Mouse (Mus musculus) hindbrain, embryonic 11.5 days (tissue): ENCODE measurements around the gene Sbk1. TPM values are rescaled to one million over a fixed set of nuclear protein-coding genes. Genes with fewer than 3 reads are reported as not detected.
A peak's percentile ranks its signal among the peaks of the same experiment; 100 is the strongest.

Experiments used
- ATAC-seq: fragments of 200-750 bp; cut with Nextera tagmentation; 2 replicates; pipeline ENCODE4 v1.8.0; 2017; ENCODE audit warnings: mild to moderate bottlenecking, moderate TSS enrichment, moderate library complexity; ENCODE audit not compliant: low FRiP score
- DNase-seq: peaks from one replicate; pipeline ENCODE4 v3.0.0-alpha.2; 2015; ENCODE audit warnings: low spot score
- H3K27ac ChIP-seq: fragments of 300-500 bp; sonication (generic); 2 replicates; pipeline ENCODE4 v1.5.1; 2014; ENCODE audit warnings: mild to moderate bottlenecking, low read depth, low read length
- H3K27me3 ChIP-seq: fragments of 300-500 bp; sonication (generic); 2 replicates; pipeline ENCODE4 v1.6.1; 2014; ENCODE audit warnings: mild to moderate bottlenecking, low read length, moderate library complexity, mixed read lengths; ENCODE audit not compliant: control insufficient read depth, insufficient read depth
- H3K36me3 ChIP-seq: fragments of 300-500 bp; sonication (generic); 2 replicates; pipeline ENCODE4 v1.6.1; 2014; ENCODE audit warnings: mild to moderate bottlenecking, low read length, moderate library complexity, mixed read lengths; ENCODE audit not compliant: control insufficient read depth, insufficient read depth
- H3K4me1 ChIP-seq: fragments of 300-500 bp; sonication (generic); replicated peaks from 2 replicates; pipeline ENCODE4 v1.6.1; 2014; ENCODE audit warnings: low read length, mixed read lengths; ENCODE audit not compliant: control insufficient read depth, insufficient read depth
- H3K4me2 ChIP-seq: fragments of 300-500 bp; sonication (generic); replicated peaks from 2 replicates; pipeline ENCODE4 v1.6.1; 2014; ENCODE audit warnings: mild to moderate bottlenecking, low read depth, low read length
- H3K4me3 ChIP-seq: fragments of 300-500 bp; sonication (generic); 2 replicates; pipeline ENCODE4 v1.5.1; 2014; ENCODE audit warnings: low read depth, low read length
- H3K9ac ChIP-seq: fragments of 300-500 bp; sonication (generic); 2 replicates; pipeline ENCODE4 v1.6.1; 2014; ENCODE audit warnings: low read depth, low read length
- H3K9me3 ChIP-seq: fragments of 300-500 bp; sonication (generic); 2 replicates; pipeline ENCODE4 v1.6.1; 2016; ENCODE audit warnings: low read length; ENCODE audit not compliant: control insufficient read depth
- WGBS: fragments of 180-500 bp; shearing (Covaris S2); extraction: QIAGEN DNeasy Blood & Tissue Kit; methylation state at CpG from one replicate; pipeline ENCODE4 v1.1.7; 2014; 5-methylcytosine and 5-hydroxymethylcytosine counted together
- polyA plus RNA-seq: library from polyadenylated mRNA; unstranded; fragments of >200 nt; fragmentation: Nextera tagmentation; extraction: Ambion mirVana; gene quantifications from 2 replicates; pipeline ENCODE4 v1.2.1, GENCODE M21; 2014

The Sbk1 gene
- polyA plus RNA-seq, 1 experiment from 2014 or later = 137 TPM

GRCm38 (mm10) chr7:126288104-126288497, 15.7 kb downstream of the Sbk1 start:
- no peak overlapping the region for H3K4me3 ChIP-seq
- no peak overlapping the region for H3K4me2 ChIP-seq
- DNase-seq (no peak), ATAC-seq (no peak)
- peak overlapping the region; percentile 42; the same call in 1 of the 2 replicates for H3K27ac ChIP-seq
- H3K9me3 ChIP-seq = no peaks in the 10 kb centered on the region
- no peak overlapping the region for H3K9ac ChIP-seq
- peaks cover 7% of the 10 kb centered on the region for H3K4me1 ChIP-seq
- no peaks in the 10 kb centered on the region for H3K27me3 ChIP-seq
- peaks cover 17% of the 10 kb centered on the region for H3K36me3 ChIP-seq
- whole genome bisulfite sequencing = 79% methylated on average over 2 of the region's 2 CpGs

DNA sequence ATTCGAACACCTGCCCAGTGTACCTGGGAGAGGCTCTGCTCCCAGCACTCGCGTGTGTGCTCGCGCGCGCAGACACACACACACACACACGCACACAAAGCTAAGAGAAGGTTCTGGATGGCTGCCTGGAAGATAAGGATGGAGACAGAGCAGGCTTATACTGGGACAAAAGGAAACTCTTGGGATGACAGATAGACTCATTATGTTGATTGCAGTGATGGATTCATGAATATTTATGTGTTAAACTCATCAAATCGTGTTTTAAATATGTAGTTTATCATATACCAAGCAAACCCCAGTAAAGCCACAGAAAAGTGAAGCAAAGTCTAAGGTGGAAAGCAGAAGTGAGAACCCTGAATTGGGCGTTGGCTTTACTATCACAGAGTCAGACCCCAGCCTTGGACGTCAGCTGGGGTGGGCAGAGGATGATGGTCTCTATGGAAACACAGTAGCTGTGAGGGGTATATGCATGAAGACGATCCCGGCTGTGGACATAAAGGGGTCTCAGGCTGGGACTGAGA, 16.2 kb downstream of the Sbk1 start:
- no peak overlapping the region for H3K9ac ChIP-seq
- no peak overlapping the region for H3K4me2 ChIP-seq
- peak; percentile 15; the same call in 1 of the 2 replicates for ATAC-seq

DNA sequence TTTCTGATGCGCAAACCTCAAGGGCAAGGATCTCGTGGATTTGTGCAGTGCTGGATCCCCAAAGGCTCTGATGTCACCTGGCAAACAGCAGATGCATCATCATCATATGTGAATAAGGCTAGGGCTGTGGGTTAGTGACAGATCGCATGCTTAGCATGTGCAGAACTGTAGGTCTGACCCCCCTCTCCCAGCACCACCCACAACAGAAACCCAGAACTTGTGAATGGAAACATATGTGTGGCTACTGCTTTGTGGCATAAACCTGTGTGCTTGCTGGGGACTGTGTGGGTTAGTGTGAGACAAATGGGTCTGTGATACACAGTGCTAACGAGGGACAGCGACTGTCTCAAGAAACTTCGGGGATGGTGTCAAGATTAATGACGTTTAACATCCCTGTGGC, 17.0 kb downstream of the Sbk1 start:
- no peak overlapping the region for H3K27ac ChIP-seq
- ATAC-seq = no peak
- H3K4me3 ChIP-seq = no peak overlapping the region
- H3K36me3 ChIP-seq = peaks cover 20% of the 10 kb centered on the region
- H3K4me1 ChIP-seq = peaks cover 7% of the 10 kb centered on the region
- no peaks in the 10 kb centered on the region for H3K27me3 ChIP-seq
- no peak overlapping the region for H3K4me2 ChIP-seq
- no peaks in the 10 kb centered on the region for H3K9me3 ChIP-seq
- no peak overlapping the region for H3K9ac ChIP-seq
- 71% methylated on average over 7 of the region's 7 CpGs for WGBS
- no peak for DNase-seq

More for the DNA sequence above, 16.2 kb downstream of the Sbk1 start:
- WGBS = 71% methylated on average over 13 of the region's 13 CpGs
- Histone ChIP-seq H3K27me3 (no peaks in the 10 kb centered on the region), H3K27ac (peak overlapping the region; percentile 42; the same call in 1 of the 2 replicates), H3K4me1 (peaks cover 7% of the 10 kb centered on the region), H3K4me3 (no peak overlapping the region), H3K36me3 (peaks cover 17% of the 10 kb centered on the region), H3K9me3 (no peaks in the 10 kb centered on the region)
- DNase-seq = no peak

DNA sequence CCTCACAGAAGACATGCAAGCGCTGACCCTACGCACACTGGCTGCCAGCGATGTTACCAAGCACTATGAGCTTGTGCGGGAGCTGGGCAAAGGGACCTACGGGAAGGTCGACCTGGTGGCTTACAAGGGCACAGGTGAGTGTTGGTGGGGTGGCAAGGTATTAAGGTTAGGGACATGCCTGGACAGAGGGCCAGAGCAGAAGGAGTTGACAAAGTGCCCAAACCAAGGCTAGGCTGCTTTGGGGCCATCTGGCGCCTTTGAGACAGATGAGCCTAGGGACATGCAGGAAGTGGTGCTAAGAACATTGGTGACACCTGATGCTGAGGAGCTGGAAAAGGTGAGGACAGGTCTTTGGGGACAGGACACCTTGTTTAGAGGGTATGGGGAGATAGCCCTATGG, 17.5 kb downstream of the Sbk1 start:
- Histone ChIP-seq H3K4me3 (no peak overlapping the region), H3K4me2 (no peak overlapping the region), H3K36me3 (peaks cover 20% of the 10 kb centered on the region), H3K9ac (no peak overlapping the region), H3K9me3 (no peaks in the 10 kb centered on the region), H3K27ac (no peak overlapping the region), H3K4me1 (peaks cover 5% of the 10 kb centered on the region), H3K27me3 (no peaks in the 10 kb centered on the region)
- DNase-seq = no peak
- no peak for ATAC-seq
- 97% methylated on average over 7 of the region's 7 CpGs for WGBS

DNA sequence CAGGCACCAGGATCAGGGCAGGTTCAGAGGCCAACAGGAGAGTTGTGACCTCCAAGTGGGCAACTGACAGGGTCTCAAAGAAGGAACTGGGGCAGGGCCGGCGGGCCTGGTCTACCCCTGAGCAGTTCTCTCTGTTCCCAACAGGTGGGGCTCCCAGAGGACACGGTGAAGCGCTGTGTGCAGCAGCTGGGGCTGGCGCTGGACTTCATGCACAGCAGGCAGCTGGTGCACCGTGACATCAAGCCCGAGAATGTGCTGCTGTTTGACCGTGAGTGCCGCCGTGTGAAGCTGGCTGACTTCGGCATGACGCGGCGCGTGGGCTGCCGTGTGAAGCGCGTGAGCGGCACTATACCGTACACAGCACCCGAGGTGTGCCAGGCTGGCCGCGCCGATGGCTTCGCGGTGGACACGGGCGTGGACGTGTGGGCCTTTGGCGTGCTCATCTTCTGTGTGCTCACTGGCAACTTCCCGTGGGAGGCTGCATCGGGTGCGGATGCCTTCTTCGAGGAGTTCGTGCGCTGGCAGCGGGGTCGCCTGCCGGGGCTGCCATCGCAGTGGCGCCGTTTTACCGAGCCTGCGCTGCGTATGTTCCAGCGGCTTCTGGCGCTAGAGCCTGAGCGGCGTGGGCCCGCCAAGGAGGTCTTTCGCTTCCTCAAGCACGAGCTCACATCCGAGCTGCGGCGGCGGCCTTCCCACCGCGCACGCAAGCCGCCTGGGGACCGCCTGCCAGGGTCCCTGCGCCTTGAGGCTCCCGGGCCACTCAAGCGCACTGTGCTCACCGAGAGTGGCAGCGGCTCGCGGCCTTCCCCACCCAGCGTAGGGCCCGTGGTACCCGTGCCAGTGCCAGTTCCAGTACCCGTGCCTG, 19.5 kb downstream of the Sbk1 start:
- H3K36me3 ChIP-seq = peaks cover 20% of the 10 kb centered on the region
- H3K27ac ChIP-seq = no peak overlapping the region
- no peaks in the 10 kb centered on the region for H3K27me3 ChIP-seq
- H3K4me3 ChIP-seq = no peak overlapping the region
- H3K4me1 ChIP-seq = peaks cover 5% of the 10 kb centered on the region
- no peaks in the 10 kb centered on the region for H3K9me3 ChIP-seq
- H3K4me2 ChIP-seq = no peak overlapping the region
- DNase-seq = no peak
- no peak for ATAC-seq
- WGBS = 88% methylated on average over 72 of the region's 72 CpGs
- H3K9ac ChIP-seq = no peak overlapping the region

- no peak overlapping the region for H3K4me2 ChIP-seq
- 63% methylated on average over 4 of the region's 4 CpGs for WGBS
- no peak for DNase-seq
- H3K4me3 ChIP-seq = no peak overlapping the region
- no peaks in the 10 kb centered on the region for H3K9me3 ChIP-seq
- ATAC-seq = no peak
- H3K27me3 ChIP-seq = no peaks in the 10 kb centered on the region
- H3K36me3 ChIP-seq = peaks cover 20% of the 10 kb centered on the region
- H3K27ac ChIP-seq = no peak overlapping the region
- H3K9ac ChIP-seq = no peak overlapping the region
- peaks cover 4% of the 10 kb centered on the region for H3K4me1 ChIP-seq
Measured at GRCm38 (mm10) chr7:126293091-126293490, 20.7 kb downstream of the Sbk1 start.

DNA sequence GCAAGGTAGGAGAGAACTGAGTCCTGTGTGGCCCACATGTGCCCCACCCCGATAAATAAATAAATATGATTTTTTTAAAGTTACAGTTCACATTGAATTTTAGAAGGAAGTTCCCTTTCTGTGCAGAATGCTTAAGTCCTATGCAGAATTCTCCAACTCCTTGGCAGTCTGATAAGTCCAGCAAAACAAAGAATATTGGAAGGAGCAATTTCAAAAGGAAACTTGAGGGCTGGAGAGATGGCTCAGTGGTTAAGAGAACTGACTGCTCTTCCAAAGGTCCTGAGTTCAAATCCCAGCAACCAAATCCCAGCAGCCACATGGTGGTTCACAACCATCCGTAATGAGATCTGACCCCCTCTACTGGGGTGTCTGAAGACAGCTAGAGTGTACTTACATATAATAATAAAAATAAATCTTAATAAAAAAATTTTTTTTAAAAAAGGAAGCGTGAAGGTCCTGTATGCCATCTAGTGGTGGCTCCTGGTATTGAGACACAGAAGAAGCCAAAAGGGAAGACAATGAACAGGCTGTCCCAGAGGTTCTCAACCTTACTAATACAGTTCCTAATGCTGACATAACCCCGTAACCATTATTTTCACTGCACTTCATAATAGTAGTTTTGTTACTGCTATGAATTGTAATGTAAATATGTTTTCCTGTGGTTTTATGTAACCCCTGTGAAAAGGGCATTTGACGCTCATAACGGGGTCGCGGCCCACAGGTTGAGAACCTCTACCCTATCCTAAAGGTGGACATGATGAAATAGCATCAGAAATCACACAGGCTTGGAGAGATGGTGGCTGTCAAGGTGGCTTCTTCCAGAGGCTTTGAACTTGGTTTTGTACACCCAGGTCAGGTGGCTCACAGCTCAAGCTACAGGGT, 25.4 kb downstream of the Sbk1 start:
- no peak overlapping the region for H3K27ac ChIP-seq
- DNase-seq (peak; percentile 70), ATAC-seq (no peak)
- H3K27me3 ChIP-seq = no peaks in the 10 kb centered on the region
- WGBS = 74% methylated on average over 8 of the region's 8 CpGs
- H3K36me3 ChIP-seq = peaks cover 3% of the 10 kb centered on the region
- H3K9ac ChIP-seq = no peak overlapping the region
- H3K9me3 ChIP-seq = no peaks in the 10 kb centered on the region
- no peak overlapping the region for H3K4me3 ChIP-seq
- no peak overlapping the region for H3K4me2 ChIP-seq
- H3K4me1 ChIP-seq = no peaks in the 10 kb centered on the region

- no peaks in the 10 kb centered on the region for H3K27me3 ChIP-seq
- no peak overlapping the region for H3K9ac ChIP-seq
- 0 out of 2 replicates have a peak, but pooled peaks cover 3% of the 10 kb centered on the region for H3K36me3 ChIP-seq
- no peaks in the 10 kb centered on the region for H3K9me3 ChIP-seq
- no peaks in the 10 kb centered on the region for H3K4me1 ChIP-seq
- 73% methylated on average over 4 of the region's 4 CpGs for WGBS
- no peak overlapping the region for H3K4me2 ChIP-seq
- no peak overlapping the region for H3K4me3 ChIP-seq
- no peak for DNase-seq
- ATAC-seq = no peak
- H3K27ac ChIP-seq = no peak overlapping the region
Measured at GRCm38 (mm10) chr7:126298856-126299255, 26.4 kb downstream of the Sbk1 start.
